Mouse (Mus musculus) heart, embryonic 12.5 days (tissue): ENCODE results near the gene Polrmt. TPM values are rescaled to one million over a fixed set of nuclear protein-coding genes. Genes with fewer than 3 reads are reported as not detected.

Experiments used
- ATAC-seq: fragments of 200-750 bp; cut with Nextera tagmentation; 2 replicates; pipeline ENCODE4 v1.8.0; 2017; ENCODE audit warnings: moderate TSS enrichment, moderate library complexity; ENCODE audit not compliant: insufficient number of reproducible peaks, low FRiP score
- H3K27ac ChIP-seq: fragments of 300-500 bp; sonication (generic); 2 replicates; pipeline ENCODE4 v1.5.1; 2016; ENCODE audit warnings: mild to moderate bottlenecking, moderate library complexity; ENCODE audit not compliant: poor library complexity, severe bottlenecking
- H3K27me3 ChIP-seq: fragments of 300-500 bp; sonication (generic); replicated peaks from 2 replicates; pipeline ENCODE4 v1.6.1; 2016; ENCODE audit warnings: mild to moderate bottlenecking, moderate library complexity
- H3K36me3 ChIP-seq: fragments of 300-500 bp; sonication (generic); 2 replicates; pipeline ENCODE4 v1.6.1; 2016; ENCODE audit warnings: mild to moderate bottlenecking, moderate library complexity
- H3K4me1 ChIP-seq: fragments of 300-500 bp; sonication (generic); replicated peaks from 2 replicates; pipeline ENCODE4 v1.6.1; 2016; ENCODE audit warnings: mild to moderate bottlenecking
- H3K4me2 ChIP-seq: fragments of 300-500 bp; sonication (generic); 2 replicates; pipeline ENCODE4 v1.6.1; 2016; ENCODE audit warnings: mild to moderate bottlenecking, moderate library complexity
- H3K4me3 ChIP-seq: fragments of 300-500 bp; sonication (generic); 2 replicates; pipeline ENCODE4 v1.5.1; 2016; ENCODE audit warnings: mild to moderate bottlenecking
- H3K9ac ChIP-seq: fragments of 300-500 bp; sonication (generic); 2 replicates; pipeline ENCODE4 v1.6.1; 2016; ENCODE audit warnings: mild to moderate bottlenecking, moderate library complexity
- H3K9me3 ChIP-seq: fragments of 300-500 bp; sonication (generic); replicated peaks from 2 replicates; pipeline ENCODE4 v1.6.1; 2016; ENCODE audit warnings: mild to moderate bottlenecking, moderate library complexity
- WGBS: fragments of 180-500 bp; shearing (Covaris S2); methylation state at CpG from one replicate; pipeline ENCODE4 v1.1.7; 2016; 5-methylcytosine and 5-hydroxymethylcytosine counted together
- polyA plus RNA-seq: library from polyadenylated mRNA; unstranded; fragments of >200 nt; fragmentation: Nextera tagmentation; extraction: Ambion mirVana; gene quantifications from 2 replicates; pipeline ENCODE4 v1.2.1, GENCODE M21; 2016

The Polrmt gene
- polyA plus RNA-seq, result 35.4 and 35.9 TPM in 2 replicates

DNA sequence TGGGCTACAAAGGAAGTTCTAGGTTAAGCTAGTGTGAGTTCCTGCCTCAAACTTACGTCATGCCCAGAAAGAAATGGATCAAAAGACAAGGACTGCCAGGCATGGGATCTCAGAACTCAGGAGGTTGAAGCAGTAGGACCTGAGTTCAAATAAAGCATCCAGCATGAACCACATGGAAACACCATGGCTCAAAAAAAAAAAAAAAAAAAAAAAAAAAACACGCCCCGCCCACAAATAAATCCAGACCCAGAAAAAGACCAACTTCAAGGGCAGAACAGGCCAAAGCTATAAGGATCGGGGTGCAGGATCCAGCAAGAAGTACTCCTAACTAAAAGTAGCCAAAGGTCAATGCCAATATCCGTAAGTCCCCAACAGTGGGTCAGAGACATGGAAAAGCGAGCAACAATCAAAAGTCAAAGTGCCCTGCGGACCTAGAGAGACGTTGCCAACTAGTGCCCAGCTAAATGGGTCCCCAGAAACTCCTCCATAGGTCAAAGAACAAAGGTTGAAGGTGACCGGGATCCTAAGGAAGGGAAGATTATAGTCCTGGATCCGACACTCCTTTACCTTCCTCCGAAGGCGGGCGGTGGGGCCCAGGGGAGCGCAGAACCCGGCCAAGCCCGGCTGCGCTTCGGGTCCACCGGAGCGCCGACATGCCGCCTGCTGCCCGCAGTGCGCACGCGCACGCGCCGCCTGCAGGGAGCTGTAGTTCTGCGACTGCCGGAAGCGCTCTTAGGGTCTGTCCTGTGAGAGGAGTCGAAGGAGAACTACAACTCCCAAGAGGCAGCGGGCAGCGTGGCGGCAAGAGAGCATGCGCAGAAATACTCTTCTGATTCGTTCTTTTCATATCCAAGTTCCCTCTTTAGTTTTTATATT lies at the start of gene Polrmt:
TSS of gene Polrmt (minus strand) at position 684 of the 876 bp plus-strand sequence.
- Histone ChIP-seq H3K27me3 (no peaks in the 10 kb centered on the region), H3K36me3 (peaks cover 34% of the 10 kb centered on the region), H3K4me1 (peaks cover 12% of the 10 kb centered on the region), H3K27ac (no peak within 1 kb of the TSS), H3K9ac (peak within 1 kb of the TSS; percentile 84), H3K4me2 (peak within 1 kb of the TSS; percentile 71), H3K4me3 (peak within 1 kb of the TSS; percentile 75), H3K9me3 (peaks cover 9% of the 10 kb centered on the region)
- 3% methylated on average over 37 of the region's 38 CpGs for WGBS
- ATAC-seq, result peak; percentile 94

DNA sequence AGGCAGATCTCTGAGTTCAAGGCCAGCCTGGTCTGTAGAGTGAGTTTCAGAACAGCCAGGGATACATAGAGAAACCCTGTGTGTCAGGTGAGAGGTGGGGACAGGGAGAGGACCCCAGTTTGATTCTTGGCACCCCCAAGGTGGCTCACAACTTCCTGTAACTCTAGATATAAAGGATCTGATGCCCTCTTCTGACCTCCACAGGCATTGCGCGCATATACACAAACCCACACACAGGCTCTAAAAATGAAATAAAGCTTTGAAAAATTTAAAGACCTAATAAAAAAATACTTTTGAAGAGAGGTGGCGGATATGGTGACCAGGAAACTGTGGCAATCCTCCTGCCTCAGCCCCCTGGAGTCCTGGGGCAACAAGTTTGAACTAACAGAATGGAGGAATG lies 49.5 kb upstream of the Polrmt start:
- 91% methylated on average over 3 of the region's 3 CpGs for WGBS

DNA sequence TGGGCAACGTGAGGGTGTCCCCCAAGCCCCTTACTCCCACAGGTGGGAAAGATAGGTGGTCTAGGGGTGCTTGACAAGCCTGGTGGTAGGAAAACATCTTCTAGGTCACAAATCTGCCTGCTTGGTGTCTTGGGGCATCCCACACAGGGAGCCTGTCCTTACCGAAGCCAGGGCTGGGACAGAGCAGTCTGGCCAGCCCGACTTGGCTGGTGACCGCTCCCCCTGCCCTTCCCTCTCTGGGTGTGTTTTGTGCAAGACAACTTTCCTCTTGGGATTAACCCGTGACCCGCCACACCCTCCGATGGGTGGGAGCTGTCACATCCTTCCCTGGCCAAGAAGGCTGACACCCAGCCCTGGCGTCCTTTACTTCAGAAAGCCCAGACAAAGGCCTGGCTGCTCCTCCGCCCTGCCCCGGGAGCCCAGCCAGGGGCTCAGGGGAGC lies 48.1 kb upstream of the Polrmt start:
- peak overlapping the region; percentile 93 for H3K4me2 ChIP-seq
- H3K4me3 ChIP-seq, result peak overlapping the region; percentile 94
- H3K27ac ChIP-seq, result peak overlapping the region; percentile 75
- 16% methylated on average over 10 of the region's 10 CpGs for WGBS
- H3K9me3 ChIP-seq, result no peaks in the 10 kb centered on the region
- H3K27me3 ChIP-seq, result no peaks in the 10 kb centered on the region
- 0 out of 2 replicates have a peak, but pooled peaks cover 2% of the 10 kb centered on the region for H3K36me3 ChIP-seq
- peak overlapping the region; percentile 96 for H3K9ac ChIP-seq
- ATAC-seq, result peak; percentile 66
- peaks cover 26% of the 10 kb centered on the region for H3K4me1 ChIP-seq

More for the DNA sequence above, 49.5 kb upstream of the Polrmt start:
- H3K27me3 ChIP-seq, result no peaks in the 10 kb centered on the region
- peaks cover 26% of the 10 kb centered on the region for H3K4me1 ChIP-seq
- no peaks in the 10 kb centered on the region for H3K9me3 ChIP-seq
- H3K27ac ChIP-seq, result no peak overlapping the region
- no peak overlapping the region for H3K4me2 ChIP-seq
- H3K36me3 ChIP-seq, result 0 out of 2 replicates have a peak, but pooled peaks cover 2% of the 10 kb centered on the region
- no peak overlapping the region for H3K9ac ChIP-seq
- no peak for ATAC-seq
- no peak overlapping the region for H3K4me3 ChIP-seq

DNA sequence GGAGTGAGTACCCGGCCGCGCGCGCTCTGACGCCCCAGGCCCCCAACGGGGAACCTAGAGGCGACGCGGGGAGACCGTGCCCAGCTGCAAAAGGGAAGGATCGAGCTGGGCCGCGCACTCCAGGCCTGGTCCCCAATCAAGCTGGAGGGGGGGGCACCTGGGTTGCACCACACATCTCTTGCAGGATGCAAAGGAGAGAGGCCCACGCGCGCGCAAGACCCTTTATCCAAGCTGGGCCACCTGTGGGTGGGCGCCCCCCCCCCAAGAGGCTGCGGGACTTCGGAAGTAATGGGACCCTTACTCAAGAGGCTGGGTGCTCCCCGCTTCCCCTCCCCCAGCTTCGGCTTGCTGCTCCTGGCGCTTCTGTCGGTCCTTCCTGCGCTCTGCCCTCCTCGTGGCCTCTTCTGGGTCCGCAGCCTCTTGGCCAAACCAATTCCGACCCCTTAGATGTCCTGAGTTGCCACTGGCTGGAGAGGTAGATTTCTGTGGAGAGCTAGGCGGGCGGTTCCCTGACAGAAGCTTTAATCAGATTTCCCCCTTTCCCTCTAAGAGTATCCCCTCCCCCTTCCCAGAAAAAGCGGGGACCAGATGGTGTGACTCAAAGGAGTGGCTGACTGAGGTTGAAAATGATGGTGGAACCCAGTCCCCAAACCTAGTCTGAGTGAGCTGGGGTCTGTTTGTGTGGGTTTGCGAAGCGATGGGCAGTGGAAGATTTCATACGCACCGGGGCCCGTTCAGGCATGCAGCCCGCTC lies 47.5 kb upstream of the Polrmt start:
- H3K27me3 ChIP-seq, result no peaks in the 10 kb centered on the region
- peak overlapping the region; percentile 94 for H3K4me3 ChIP-seq
- H3K36me3 ChIP-seq, result 0 out of 2 replicates have a peak, but pooled peaks cover 2% of the 10 kb centered on the region
- no peaks in the 10 kb centered on the region for H3K9me3 ChIP-seq
- peak overlapping the region; percentile 93 for H3K4me2 ChIP-seq
- peak overlapping the region; percentile 75 for H3K27ac ChIP-seq
- peak; percentile 7; the same call in 1 of the 2 replicates for ATAC-seq
- H3K4me1 ChIP-seq, result peaks cover 26% of the 10 kb centered on the region
- H3K9ac ChIP-seq, result peak overlapping the region; percentile 96
- WGBS, result 1% methylated on average over 38 of the region's 38 CpGs

DNA sequence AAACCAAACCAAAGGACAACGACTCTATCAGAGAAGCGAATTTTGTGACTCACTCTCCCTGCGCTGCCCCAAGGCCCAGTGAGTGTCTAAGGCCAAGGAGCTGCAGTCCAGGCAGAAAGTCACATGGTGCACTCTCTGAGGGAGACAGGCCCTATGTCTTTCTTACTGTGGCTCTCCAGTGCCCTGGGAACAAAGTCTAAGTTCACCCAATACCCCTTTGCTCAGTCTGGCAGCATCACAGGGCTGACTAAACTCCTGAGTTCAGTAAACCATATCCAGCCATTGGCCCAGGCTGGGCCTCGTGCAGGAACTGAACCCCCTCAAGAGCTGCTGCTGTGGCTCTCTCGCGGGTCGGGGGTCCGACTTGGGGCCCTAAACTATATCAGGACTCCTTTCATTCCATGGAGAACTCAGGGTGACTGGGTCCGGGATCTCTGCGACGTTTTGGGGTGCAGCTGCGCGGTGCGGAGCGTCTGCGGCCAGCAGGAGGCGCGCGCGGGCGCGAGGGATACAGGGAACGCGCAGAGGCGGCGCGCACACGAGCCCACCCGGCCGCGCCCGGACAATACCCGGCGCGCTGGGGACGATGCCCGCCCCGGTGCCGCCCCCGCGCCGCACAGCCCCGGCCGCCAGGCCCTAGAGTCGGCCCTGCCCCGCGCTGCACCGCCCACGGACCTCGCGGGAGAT lies 46.8 kb upstream of the Polrmt start, which contains the start of gene Palm:
TSS of gene Palm (plus strand) at position 522 of the 687 bp plus-strand sequence.
- H3K27me3 ChIP-seq, result no peaks in the 10 kb centered on the region
- H3K9ac ChIP-seq, result peak within 1 kb of the TSS; percentile 96
- peaks cover 24% of the 10 kb centered on the region for H3K4me1 ChIP-seq
- peak; percentile 68 for ATAC-seq
- 5% methylated on average over 51 of the region's 51 CpGs for WGBS
- peak within 1 kb of the TSS; percentile 93 for H3K4me2 ChIP-seq
- no peaks in the 10 kb centered on the region for H3K9me3 ChIP-seq
- peak within 1 kb of the TSS; percentile 94 for H3K4me3 ChIP-seq
- H3K36me3 ChIP-seq, result 0 out of 2 replicates have a peak, but pooled peaks cover 2% of the 10 kb centered on the region
- peak within 1 kb of the TSS; percentile 75 for H3K27ac ChIP-seq

DNA sequence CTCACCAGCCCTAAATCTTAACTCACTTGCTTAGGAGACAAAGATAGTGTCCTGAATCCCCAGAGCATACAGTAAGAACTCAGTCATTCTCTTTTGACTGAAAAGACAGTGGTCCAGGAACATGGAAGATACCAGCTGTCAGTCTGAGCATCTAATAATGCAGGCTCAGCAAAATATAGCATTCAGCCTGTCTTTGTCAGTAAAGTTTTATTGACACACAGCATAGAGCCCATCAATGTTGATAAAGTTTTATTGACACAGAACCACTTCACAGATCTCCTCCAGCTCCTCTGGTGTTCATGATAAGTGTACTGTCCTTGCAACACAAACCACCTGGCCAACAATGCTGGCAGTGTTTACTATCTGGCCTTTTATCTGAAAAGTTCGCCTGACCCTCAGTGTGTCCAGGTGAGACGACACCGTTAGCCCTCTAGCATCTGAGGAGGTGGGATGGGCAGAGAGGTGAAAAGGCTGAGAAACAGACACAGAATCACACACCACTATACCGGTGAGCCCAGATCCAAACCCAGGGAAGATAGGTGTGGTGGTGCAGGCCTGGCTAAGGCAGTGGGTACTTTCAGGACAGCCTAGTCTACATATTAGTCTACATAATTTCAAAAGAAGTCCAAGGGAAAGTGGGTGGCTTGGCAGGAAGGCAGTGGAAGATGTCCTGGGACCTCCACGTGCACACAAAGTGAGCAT lies 46.1 kb upstream of the Polrmt start:
- ATAC-seq, result no peak
- Histone ChIP-seq H3K9me3 (no peaks in the 10 kb centered on the region), H3K4me3 (no peak overlapping the region), H3K4me2 (no peak overlapping the region), H3K27ac (no peak overlapping the region), H3K27me3 (no peaks in the 10 kb centered on the region), H3K36me3 (0 out of 2 replicates have a peak, but pooled peaks cover 2% of the 10 kb centered on the region), H3K4me1 (peaks cover 21% of the 10 kb centered on the region), H3K9ac (no peak overlapping the region)
- 76% methylated on average over 5 of the region's 5 CpGs for WGBS

DNA sequence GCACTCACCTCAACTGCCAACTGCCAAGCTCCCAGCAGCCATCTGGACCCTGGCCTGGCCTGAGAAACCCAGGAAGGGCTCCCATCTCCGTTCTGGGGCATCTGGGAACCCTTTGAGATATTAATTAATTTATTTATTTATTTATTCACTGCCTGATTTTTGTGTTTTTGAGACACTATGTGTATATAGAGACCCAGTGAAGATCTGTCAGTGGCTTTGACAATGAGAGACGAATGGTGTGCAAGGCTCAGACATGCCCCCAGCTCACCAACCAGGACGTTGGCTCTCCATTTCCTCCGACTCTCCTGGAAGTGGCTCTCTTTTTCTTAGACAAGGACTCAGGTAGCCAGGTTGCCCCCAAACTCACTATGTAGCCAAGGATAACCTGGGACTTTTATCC lies 44.5 kb upstream of the Polrmt start, which contains the start of gene Prss57:
TSS of gene Prss57 (minus strand) at position 101 of the 400 bp plus-strand sequence.
- H3K4me2 ChIP-seq, result no peak within 1 kb of the TSS
- H3K9me3 ChIP-seq, result no peaks in the 10 kb centered on the region
- peaks cover 15% of the 10 kb centered on the region for H3K4me1 ChIP-seq
- no peak within 1 kb of the TSS for H3K9ac ChIP-seq
- no peak within 1 kb of the TSS for H3K27ac ChIP-seq
- WGBS, result 77% methylated on average over 4 of the region's 4 CpGs
- 0 out of 2 replicates have a peak, but pooled peaks cover 4% of the 10 kb centered on the region for H3K27me3 ChIP-seq
- 0 out of 2 replicates have a peak, but pooled peaks cover 1% of the 10 kb centered on the region for H3K36me3 ChIP-seq
- no peak within 1 kb of the TSS for H3K4me3 ChIP-seq
- no peak for ATAC-seq

DNA sequence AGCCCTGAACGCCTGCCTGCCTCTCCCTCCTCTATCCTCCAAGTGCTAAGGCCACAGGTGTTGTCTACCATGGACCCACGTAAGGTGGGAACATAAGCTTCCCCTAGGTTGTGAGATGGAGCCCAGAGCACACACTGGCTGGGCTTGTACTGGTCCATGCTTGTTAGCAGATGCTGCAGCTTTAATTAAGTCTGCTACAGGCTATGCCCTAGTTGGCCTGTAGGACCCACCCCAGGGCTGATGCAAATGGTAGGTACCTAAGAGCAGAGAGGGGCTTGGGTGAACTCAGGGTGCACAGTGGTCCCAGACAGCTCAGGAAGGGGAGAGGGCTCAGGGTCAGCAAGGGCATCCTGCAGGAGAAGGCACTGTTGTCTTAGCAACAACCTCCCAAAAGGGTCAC lies 43.2 kb upstream of the Polrmt start:
- Histone ChIP-seq H3K4me3 (no peak overlapping the region), H3K4me1 (peaks cover 11% of the 10 kb centered on the region), H3K27ac (no peak overlapping the region), H3K4me2 (no peak overlapping the region), H3K27me3 (peaks cover 14% of the 10 kb centered on the region), H3K9ac (no peak overlapping the region), H3K36me3 (no peaks in the 10 kb centered on the region), H3K9me3 (no peaks in the 10 kb centered on the region)
- WGBS, result 56% methylated on average over 2 of the region's 2 CpGs
- no peak for ATAC-seq

DNA sequence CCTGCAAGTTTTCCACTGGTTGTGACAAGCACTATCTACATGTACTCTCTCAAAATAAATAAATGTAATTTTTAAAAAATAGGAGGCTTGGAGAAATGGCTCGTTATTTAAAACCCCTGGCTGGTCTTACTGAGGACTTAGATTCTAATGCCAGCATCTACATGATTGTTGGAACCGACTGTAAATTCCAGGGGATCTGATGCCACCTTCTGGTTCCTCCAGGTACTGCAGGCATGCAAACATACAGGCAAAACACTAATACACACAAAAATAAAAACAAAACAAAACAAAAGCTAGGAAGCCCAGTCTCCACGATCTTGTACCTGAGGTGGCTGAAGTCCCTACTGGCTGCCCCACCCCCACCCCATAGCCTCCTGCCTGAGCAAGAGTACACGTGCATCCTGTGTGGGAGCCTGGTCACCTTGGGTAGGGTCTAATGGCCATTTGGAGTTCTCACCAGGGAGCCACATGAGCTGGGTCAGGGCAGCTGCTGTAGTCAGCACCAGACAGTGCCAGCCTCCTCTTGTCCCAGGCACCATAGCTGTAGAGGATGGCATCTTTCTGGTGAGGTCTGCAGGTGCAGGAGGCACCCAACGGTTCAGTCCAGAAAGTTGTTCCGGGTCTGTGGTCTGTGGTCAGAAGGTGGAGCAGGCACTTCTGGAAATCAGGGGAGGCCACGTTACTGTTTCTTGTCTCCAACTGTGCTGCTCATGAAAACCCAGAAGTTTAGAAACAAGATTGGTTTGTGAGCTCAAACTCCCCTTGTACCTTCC lies 42.2 kb upstream of the Polrmt start:
- no peak for ATAC-seq
- Histone ChIP-seq H3K4me3 (no peak overlapping the region), H3K36me3 (no peaks in the 10 kb centered on the region), H3K27ac (no peak overlapping the region), H3K9me3 (no peaks in the 10 kb centered on the region), H3K27me3 (peaks cover 20% of the 10 kb centered on the region), H3K4me1 (0 out of 2 replicates have a peak, but pooled peaks cover 4% of the 10 kb centered on the region), H3K9ac (no peak overlapping the region), H3K4me2 (no peak overlapping the region)
- WGBS, result 34% methylated on average over 7 of the region's 7 CpGs
